Mouse (Mus musculus) adrenal gland, adult 18-20 months (tissue): ENCODE data around the gene Olfr218. TPM values are rescaled to one million over a fixed set of nuclear protein-coding genes. Genes with fewer than 3 reads are reported as not detected.
"Not testable (repeated sequence)": the region's sequence is repeated elsewhere in the genome, so short reads cannot be mapped to it uniquely, and the experiment has no call there.

Experiments used
- DNase-seq, 2 experiments: peaks; one replicate each; pipeline ENCODE4 v3.0.0; 2021 to 2022; ENCODE audit warnings: low spot score in 2 of 2
- long read RNA-seq, 2 experiments: library from polyadenylated mRNA; stranded (forward); transcript quantifications; one replicate each; pipeline ENCODE4 v2.0.0; 2021
- total RNA-seq, 2 experiments: library from RNA; stranded (reverse); gene quantifications; 1 replicate in 1 of 2; 2 replicates in 1 of 2; pipeline ENCODE4 v1.2.3; 2021

Gene Olfr218
- not detected for total RNA-seq
- long read RNA-seq, experiment 1: 0 reads
- long read RNA-seq, experiment 2: 0 reads

DNA sequence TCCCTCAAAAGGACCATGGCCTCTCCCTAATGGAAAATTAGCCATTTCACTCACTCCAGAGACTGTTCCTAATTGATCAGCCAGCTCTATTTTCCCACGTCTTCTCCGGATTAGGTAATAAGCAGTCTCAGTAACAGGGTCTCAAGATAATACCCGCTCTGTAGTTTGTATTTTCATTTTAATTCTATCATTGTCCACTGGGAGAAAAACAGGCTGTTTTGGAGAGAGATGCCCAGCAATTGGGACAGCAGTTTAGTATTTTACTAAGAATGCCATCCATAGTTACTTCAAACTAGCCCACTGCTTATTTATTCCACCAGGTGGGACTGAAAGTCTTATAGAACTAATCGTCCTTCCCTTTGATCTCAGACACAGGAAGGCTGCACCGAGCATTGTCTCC lies at the start of gene Olfr218:
Gene Olfr218, plus strand, starts transcription at position 301 of the 400 bp plus-strand sequence.
- DNase-seq: no peak

DNA sequence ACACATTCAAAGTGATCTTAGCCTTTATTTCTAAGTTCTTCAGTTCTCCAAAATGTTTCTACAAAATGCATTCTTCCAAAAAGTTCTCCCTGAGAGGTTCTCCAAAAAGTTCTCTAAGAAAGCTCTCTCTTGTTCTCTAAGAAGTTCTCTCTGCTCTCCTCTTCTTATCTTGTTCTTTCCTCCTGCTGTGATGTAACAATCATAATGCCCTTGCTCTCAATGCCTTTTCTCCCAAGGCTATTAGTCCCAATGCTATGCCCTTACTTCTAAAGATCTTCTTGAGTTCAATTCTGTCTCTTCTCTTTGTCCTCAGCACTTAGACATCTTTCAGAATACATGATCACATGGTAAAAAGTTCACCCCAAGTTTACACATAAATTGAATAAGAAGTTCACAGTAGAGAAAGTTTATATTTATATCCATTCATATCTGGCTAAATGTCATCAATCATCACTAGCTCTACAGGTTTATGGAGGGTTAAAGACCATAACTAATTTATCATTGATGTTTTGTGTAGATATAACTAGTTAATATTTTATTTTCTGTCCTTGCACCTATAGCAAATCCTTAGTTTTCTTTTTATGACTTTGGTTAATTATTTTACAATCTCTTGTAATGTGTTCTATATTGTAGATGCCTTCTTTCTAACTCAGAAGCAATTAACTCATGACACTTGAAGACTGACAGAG lies 23.3 kb upstream of the Olfr218 start:
- no peak for DNase-seq

DNA sequence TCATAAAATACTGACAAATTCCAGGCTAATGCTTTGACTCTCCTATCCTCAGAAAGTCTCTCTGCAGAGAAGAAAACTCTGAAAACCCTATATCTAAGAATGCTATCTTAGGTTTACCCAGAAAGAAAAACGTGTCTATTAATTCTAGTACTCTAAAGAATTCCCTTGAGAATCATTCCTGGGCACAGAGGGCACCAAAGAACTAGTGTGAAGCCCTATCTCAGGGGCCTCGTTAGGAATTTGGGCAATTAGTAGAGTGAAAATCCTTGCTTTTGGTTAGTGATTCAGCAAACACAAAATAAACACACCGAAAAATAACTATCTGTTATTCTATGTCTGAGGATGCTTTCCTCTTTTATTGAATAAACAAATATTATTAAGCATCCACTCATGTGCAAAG lies 7.1 kb upstream of the Olfr218 start, which contains the start of gene Olfr1406:
Gene Olfr1406, minus strand, starts transcription at position 101 of the 400 bp plus-strand sequence.
- no peak for DNase-seq

DNA sequence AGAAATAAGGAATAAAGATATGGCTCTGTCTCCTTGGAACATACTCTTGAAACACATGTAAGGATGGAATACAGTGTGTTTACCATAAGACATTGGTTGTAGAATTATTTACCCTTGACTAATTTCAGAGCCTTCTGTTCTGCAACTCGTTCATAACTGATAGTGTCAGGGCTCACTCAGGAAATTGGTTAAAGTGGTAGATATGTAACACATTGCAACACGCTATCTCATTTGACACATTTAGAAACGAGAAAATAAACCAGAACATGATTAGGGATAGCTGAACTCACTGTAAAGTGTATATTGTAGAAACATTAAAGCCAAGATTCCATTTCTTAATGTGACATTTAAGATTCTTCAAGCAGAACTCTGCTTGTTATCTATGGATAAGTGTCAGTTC lies 5.5 kb upstream of the Olfr218 start:
- no peak for DNase-seq

DNA sequence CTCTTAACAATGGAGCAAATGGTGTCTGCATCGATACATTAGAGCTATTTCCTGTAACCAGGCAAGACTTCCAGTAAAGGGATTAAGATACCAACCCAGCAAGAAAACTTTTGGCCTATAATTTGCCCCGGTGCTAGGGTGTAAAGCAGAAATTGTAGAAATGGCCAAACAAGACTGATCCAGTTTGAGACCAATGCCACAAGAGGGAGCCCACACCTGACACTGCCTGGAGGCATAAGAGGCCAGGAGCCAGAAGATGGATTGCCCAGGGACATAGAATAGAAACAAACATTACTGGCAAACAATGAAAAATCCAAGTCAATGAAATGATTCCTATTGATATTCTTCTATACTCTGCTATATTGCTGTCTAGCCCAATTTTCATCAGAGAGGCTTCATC lies 1.2 kb upstream of the Olfr218 start:
- DNase-seq: no peak

DNA sequence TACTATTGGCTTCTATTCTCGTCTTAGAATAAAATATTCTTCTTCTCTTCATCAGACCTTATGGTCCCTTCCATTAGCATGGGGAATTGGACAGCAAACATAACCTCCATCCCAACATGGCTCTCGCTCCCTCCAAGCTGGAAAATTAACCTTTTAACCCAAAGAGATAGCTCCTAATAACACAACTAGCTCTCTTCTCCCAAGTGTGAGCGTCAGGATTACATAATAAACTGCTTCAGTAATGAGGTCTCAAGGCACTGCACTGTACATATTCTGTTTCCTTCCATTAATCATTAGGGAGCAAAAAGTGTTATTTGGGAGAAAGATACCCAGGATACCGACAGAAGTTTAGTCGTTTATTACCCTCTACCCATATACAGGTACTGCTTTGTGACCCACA lies 14.5 kb downstream of the Olfr218 start, which contains the start of gene Olfr1404:
Gene Olfr1404, plus strand, starts transcription at position 301 of the 400 bp plus-strand sequence.
- no peak for DNase-seq

DNA sequence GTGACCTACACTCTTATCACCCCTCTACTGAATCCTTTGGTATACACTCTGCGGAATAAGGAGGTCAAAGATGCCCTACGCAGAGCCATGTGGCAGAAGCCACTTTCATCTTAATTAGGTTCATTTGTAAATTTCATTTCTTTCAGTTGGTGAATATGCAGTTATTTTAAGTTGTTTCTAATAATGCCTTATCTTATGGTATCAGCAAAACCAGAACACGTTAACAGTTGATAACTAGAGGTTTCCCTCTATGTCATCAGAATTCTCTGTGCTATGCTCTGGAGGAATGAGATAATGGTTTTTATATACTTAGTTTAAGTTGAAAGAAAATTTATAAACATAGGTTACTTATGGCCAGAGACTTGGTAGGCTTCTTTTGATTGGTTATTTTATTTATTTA lies 18.9 kb downstream of the Olfr218 start:
- no peak for DNase-seq

DNA sequence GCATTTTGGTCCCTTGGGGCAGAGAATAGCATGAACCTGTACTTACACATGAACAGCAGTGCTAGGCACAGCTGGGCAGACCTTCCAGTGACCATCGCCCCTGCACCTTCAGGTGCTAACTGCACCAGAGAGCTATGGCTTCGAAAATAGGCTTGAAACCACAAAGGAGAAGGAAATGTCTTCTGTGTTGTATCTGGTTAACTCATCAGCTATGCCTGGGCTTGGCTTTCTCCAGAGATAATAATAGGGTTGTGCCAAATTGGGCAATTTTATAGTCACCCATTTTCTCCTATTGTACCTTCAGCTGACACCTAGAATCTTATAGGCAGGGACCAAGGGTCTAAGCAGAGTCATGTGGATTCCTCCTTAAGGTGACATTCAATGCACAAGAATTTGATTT lies 29.5 kb downstream of the Olfr218 start, which contains the start of gene Fcer1a:
Gene Fcer1a, minus strand, starts transcription at position 134 of the 400 bp plus-strand sequence.
- no peak for DNase-seq

DNA sequence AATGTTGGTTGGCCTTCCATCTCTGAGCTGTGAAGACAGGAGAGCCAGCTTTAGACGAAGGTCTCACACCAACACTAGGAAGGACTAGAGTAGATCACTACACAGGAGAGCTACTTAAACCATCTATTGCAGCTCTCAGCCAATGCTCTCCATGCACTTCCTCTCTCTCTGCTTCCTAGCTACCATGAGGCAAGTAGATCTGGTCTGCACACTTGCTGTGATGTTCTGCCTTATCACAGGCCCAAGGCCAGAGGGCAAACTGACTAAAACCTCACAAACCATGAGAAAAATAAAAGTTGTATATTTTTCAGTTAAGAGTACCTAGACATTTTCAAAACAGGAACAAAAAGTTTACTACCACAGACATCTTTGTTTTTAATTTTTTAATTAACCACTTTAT lies 39.4 kb downstream of the Olfr218 start:
- not testable (repeated sequence) for DNase-seq

DNA sequence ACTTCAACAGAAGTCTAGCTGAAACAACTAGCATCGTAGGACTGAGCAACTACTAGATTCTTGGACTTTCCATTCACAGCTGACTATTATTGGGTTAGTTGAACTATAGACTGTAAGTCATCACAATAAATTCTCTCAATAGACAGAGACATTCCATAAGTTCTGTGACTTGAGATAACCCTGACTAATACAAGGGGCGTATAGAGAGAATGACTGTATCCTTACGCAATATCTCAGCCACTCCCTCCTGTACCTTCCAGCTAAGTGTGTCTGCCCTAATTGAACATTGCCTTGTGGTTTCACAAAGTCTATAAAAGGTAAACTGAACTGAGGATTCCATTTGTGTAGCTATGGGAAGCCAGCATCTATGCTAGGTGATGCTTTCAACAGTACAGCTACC lies 52.3 kb downstream of the Olfr218 start:
- no peak for DNase-seq

Other genes starting within 250 kb of the Olfr218 start
- gene Olfr16, start 247.4 kb upstream of the Olfr218 start, total RNA-seq: not detected
- not detected for gene Olfr1408, start 60.4 kb upstream of the Olfr218 start, total RNA-seq
- gene Olfr1406, start 7.2 kb upstream of the Olfr218 start, total RNA-seq: not detected
- not detected for gene Olfr1404, start 14.6 kb downstream of the Olfr218 start, total RNA-seq
- under 1 TPM in 1 of 2 experiments, not detected in 1; 0.42 TPM for gene Fcer1a, start 29.4 kb downstream of the Olfr218 start, total RNA-seq
- not detected for gene Olfr418, start 68.2 kb downstream of the Olfr218 start, total RNA-seq
- not detected for gene Mptx2, start 80.0 kb downstream of the Olfr218 start, total RNA-seq
- 1 to 10 TPM in 1 of 2 experiments, under 1 TPM in 1; 0.63 to 2.0 TPM for gene Ackr1, start 135.9 kb downstream of the Olfr218 start, total RNA-seq
- gene Aim2, start 153.1 kb downstream of the Olfr218 start, total RNA-seq: 1 to 10 TPM; 1.1 to 2.0 TPM
- gene Cadm3, start 169.9 kb downstream of the Olfr218 start, total RNA-seq: 1 to 10 TPM; 4.0 to 8.9 TPM